15 mouse cellular contexts compared by ENCODE assay signal in genomic region chr14:28043095-28043494, GRCm38 (mm10).
DNase-seq lines count a peak whose midpoint lies in the region; ATAC-seq lines count a peak whose summit lies in the region.
"Had no signal": no experiment of that assay in that cellular context is flagged by ENCODE, and none has a peak within 500 bp of the region (broad histone marks: within the 10 kb centered on the region; RNA-seq: fewer than 3 reads in every experiment).

No protein-coding gene starts in this region.

- H3K9me3 ChIP-seq in forebrain, embryonic 10.5 days = no peaks in the 10 kb centered on the region
- H3K9me3 ChIP-seq in forebrain, embryonic 13.5 days (replicated peaks) = no peaks in the 10 kb centered on the region
- no peaks in the 10 kb centered on the region for H3K9me3 ChIP-seq in kidney, embryonic 14.5 days (ENCODE audit: control insufficient read depth, low read length)
- no peaks in the 10 kb centered on the region for H3K9me3 ChIP-seq in stomach, embryonic 16.5 days (replicated peaks; ENCODE audit: control insufficient read depth, low read length)

- peaks cover 16% of the 10 kb centered on the region for H3K4me1 ChIP-seq in forebrain, embryonic 10.5 days
- H3K4me1 ChIP-seq in forebrain, embryonic 13.5 days = peaks cover 15% of the 10 kb centered on the region
- no peaks in the 10 kb centered on the region for H3K4me1 ChIP-seq in kidney, embryonic 14.5 days (ENCODE audit: control insufficient read depth, insufficient read depth, low read length)
- no peaks in the 10 kb centered on the region for H3K4me1 ChIP-seq in stomach, embryonic 16.5 days (ENCODE audit: control insufficient read depth, insufficient read depth, low read length)

- H3K4me3 ChIP-seq in forebrain, embryonic 10.5 days = no peak overlapping the region
- no peak overlapping the region for H3K4me3 ChIP-seq in forebrain, embryonic 13.5 days
- H3K4me3 ChIP-seq in kidney, embryonic 14.5 days (ENCODE audit: low read length) = no peak overlapping the region
- no peak overlapping the region for H3K4me3 ChIP-seq in stomach, embryonic 16.5 days (replicated peaks; ENCODE audit: low read length)
- H3K4me3 ChIP-seq: heart, adult 2 months had no signal

- DNase-seq in forebrain, embryonic 10.5 days (ENCODE audit: extremely low spot score, low spot score) = no peak
- DNase-seq in kidney, postnatal 14 days = no peak
- peak; percentile 3 for DNase-seq in ovary, postnatal 14 days (ENCODE audit: low spot score)
- DNase-seq in ovary, postnatal 36 days (ENCODE audit: low spot score) = no peak
- no peak for DNase-seq in right cerebral cortex, postnatal 14 days
- DNase-seq: adrenal gland, adult 2 months; cerebellum, adult 9-11 months; lung, adult 18-20 months; spleen, adult 18-20 months; thymus, adult 2 months had no signal

- no peak for ATAC-seq in forebrain, embryonic 13.5 days
- peak; percentile 49; the same call in 1 of the 2 replicates for ATAC-seq in kidney, embryonic 14.5 days (ENCODE audit: low FRiP score, low TSS enrichment)
- no peak for ATAC-seq in stomach, embryonic 16.5 days (ENCODE audit: insufficient read depth, low FRiP score)

- H3K9ac ChIP-seq in forebrain, embryonic 13.5 days = no peak overlapping the region
- H3K9ac ChIP-seq in kidney, embryonic 14.5 days (ENCODE audit: low read depth, low read length) = no peak overlapping the region
- no peak overlapping the region for H3K9ac ChIP-seq in stomach, embryonic 16.5 days (ENCODE audit: low read length)

- H3K27me3 ChIP-seq in forebrain, embryonic 10.5 days (ENCODE audit: poor library complexity, severe bottlenecking) = no peaks in the 10 kb centered on the region
- H3K27me3 ChIP-seq in forebrain, embryonic 13.5 days = no peaks in the 10 kb centered on the region
- H3K27me3 ChIP-seq in kidney, embryonic 14.5 days (ENCODE audit: control insufficient read depth, insufficient read depth, low read length) = no peaks in the 10 kb centered on the region
- no peaks in the 10 kb centered on the region for H3K27me3 ChIP-seq in stomach, embryonic 16.5 days (ENCODE audit: control insufficient read depth, insufficient read depth, low read length)

- no peak overlapping the region for H3K4me2 ChIP-seq in forebrain, embryonic 13.5 days
- H3K4me2 ChIP-seq in kidney, embryonic 14.5 days (replicated peaks; ENCODE audit: low read depth, low read length) = no peak overlapping the region
- H3K4me2 ChIP-seq in stomach, embryonic 16.5 days (ENCODE audit: low read depth, low read length) = no peak overlapping the region

- 74% methylated on average over 4 of the region's 4 CpGs for WGBS in forebrain, embryonic 10.5 days
- WGBS in forebrain, embryonic 13.5 days = 54% methylated on average over 4 of the region's 4 CpGs
- 51% methylated on average over 4 of the region's 4 CpGs for WGBS in kidney, embryonic 14.5 days
- 52% methylated on average over 4 of the region's 4 CpGs for WGBS in stomach, embryonic 16.5 days

- H3K27ac ChIP-seq in forebrain, embryonic 10.5 days = 0 out of 2 replicates have a peak overlapping the region, but pooled peaks have one; percentile 21
- H3K27ac ChIP-seq in forebrain, embryonic 13.5 days = no peak overlapping the region
- no peak overlapping the region; the same call in 1 of the 2 replicates for H3K27ac ChIP-seq in kidney, embryonic 14.5 days (ENCODE audit: low read depth, low read length)
- H3K27ac ChIP-seq in stomach, embryonic 16.5 days (ENCODE audit: low read length) = peak overlapping the region; percentile 38; the same call in 1 of the 2 replicates
- H3K27ac ChIP-seq: heart, adult 2 months; macrophage had no signal

- no peaks in the 10 kb centered on the region for H3K36me3 ChIP-seq in forebrain, embryonic 10.5 days (replicated peaks)
- H3K36me3 ChIP-seq in forebrain, embryonic 13.5 days (ENCODE audit: poor library complexity, severe bottlenecking) = 0 out of 2 replicates have a peak, but pooled peaks cover 3% of the 10 kb centered on the region
- no peaks in the 10 kb centered on the region for H3K36me3 ChIP-seq in kidney, embryonic 14.5 days (ENCODE audit: control insufficient read depth, insufficient read depth, low read length)
- no peaks in the 10 kb centered on the region for H3K36me3 ChIP-seq in stomach, embryonic 16.5 days (ENCODE audit: control insufficient read depth, insufficient read depth, low read length)

Comparison
In these comparisons a context has a peak if more than half of its experiments do, and no peak if none do; other contexts are left out.
1. H3K27ac ChIP-seq: peak in forebrain, embryonic 10.5 days (single experiment) and stomach, embryonic 16.5 days (single experiment); none in forebrain, embryonic 13.5 days (single experiment) and kidney, embryonic 14.5 days (single experiment).